Mouse (Mus musculus) liver (tissue): ENCODE data around the gene Myh11.
"Not testable (repeated sequence)": the region's sequence is repeated elsewhere in the genome, so short reads cannot be mapped to it uniquely, and the experiment has no call there.

Source experiments
- DNase-seq: peaks from one replicate; pipeline ENCODE4 v3.0.0-alpha.2; 2020; ENCODE audit warnings: mixed read lengths

Gene Myh11

DNA sequence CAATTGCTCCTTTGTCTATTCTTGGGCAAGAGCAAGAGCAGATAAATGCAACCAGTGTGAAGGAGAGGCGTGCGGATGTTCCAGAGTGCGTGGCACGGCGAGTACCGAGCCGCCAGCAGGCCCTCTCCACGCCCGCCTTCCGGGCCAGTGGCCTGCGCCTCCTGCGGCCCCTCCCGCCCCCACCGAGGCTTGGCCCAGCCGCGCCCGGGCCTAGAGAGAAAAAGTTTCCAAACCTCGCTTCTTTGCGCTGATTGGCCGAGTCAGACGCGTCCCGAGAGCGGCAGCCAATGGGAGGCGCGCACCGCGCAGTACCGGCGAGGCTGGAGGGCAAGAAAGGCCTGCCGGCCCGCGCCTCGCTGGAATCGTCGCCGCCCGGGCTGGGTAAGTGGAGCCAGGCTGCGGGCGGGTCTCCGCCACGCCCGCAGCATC, 128.2 kb downstream of the Myh11 start, which contains the start of the genes Nde1 and Marf1:
Gene Nde1, plus strand, starts transcription at position 288 of the 429 bp plus-strand sequence.
Gene Marf1, minus strand, starts transcription at position 364 of the 429 bp plus-strand sequence.
- peak; percentile 97 for DNase-seq

DNA sequence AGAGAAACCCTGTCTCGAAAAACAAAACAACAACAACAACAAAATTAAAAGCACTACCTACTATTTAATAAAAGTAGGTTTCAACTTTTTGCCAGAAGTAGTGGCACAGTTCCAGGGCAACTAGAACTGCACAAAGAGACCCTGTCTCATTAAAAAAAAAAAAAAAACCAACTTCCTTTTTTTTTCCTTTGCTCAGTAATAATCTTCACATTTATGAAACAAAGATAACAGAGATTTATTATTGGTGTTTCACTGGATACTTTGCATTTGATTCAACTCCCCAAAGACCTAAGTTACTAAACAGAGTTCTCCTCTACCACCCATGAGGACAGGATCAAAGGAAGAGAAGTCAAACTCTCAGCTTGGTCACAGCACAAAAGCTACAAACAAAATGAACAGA, 130.2 kb downstream of the Myh11 start:
- no peak for DNase-seq

DNA sequence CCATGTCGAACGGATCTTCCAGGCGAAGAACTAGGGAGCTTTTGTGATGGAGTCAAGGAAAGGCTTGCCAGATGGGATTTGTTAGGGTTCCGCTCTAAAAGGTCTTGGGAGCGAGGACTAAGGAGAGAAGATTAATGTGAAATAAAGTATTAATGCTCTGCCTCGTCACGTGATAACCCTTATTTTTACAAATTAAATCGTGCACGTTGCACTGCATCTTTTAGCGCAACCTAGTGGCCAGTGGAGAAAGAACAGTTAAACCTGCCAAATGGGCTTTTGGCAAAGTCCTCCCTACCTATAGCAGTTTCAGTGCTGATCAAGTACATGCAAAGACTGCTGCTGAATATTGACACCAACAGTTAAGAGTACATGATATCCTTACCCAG, 131.4 kb downstream of the Myh11 start:
- peak; percentile 81 for DNase-seq

DNA sequence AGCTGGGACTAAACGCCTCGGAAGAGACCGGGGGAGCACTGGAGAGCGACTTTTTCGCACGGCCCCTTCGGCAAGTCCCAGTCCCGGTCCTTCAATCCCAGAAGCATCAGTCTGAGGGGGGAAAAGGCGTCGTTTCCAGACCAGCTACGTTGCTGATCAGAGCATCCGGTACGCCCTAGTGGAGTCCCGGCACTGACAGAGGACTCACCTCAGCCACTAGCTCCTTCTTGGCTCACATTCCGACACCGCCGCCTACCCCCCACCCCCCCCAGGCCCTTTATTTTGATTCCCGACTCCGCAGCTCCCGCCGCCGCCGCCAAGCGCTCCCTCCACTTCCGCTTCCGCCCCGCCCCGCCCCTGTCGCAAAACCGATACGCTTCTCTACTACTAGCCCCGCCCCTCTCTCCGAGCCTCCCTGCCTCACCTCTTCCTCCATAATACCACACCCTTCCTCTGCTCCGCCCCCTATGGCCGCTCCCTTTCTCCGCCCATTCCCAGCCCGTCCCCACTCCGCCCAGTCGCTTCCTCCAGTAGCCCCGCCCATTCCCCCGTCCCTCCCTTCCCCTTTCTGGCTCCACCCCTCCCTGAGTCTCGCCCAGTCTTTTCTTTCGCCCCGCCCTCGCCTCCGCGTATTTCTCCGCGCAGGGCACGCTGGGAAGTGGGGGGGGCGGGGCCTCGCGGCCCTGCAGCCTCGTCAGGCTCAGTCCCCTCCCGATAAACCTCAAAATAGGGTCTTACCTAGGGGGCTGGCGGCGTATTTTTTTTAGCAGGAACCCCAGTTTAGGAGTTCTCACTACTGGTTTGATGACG, 132.0 kb downstream of the Myh11 start:
- DNase-seq: peak; percentile 100

GRCm38 (mm10) chr16:14158536-14158935, 132.6 kb downstream of the Myh11 start:
- DNase-seq: no peak

GRCm38 (mm10) chr16:14156312-14156711, 134.9 kb downstream of the Myh11 start:
- no peak for DNase-seq

- DNase-seq: not testable (repeated sequence)
Observed at GRCm38 (mm10) chr16:14155638-14156037, 135.5 kb downstream of the Myh11 start.

GRCm38 (mm10) chr16:14151718-14152117, 139.5 kb downstream of the Myh11 start:
- no peak for DNase-seq

GRCm38 (mm10) chr16:14147712-14148111, 143.5 kb downstream of the Myh11 start:
- DNase-seq: no peak
